Mouse (Mus musculus) lung, postnatal 0 days (tissue): ENCODE data around the gene Arhgap30. TPM values are rescaled to one million over a fixed set of nuclear protein-coding genes. Genes with fewer than 3 reads are reported as not detected.

Source experiments
- ATAC-seq: fragments of 200-750 bp; cut with Nextera tagmentation; 2 replicates; pipeline ENCODE4 v1.8.0; 2017; ENCODE audit warnings: moderate library complexity
- DNase-seq: peaks from one replicate; pipeline ENCODE4 v3.0.0-alpha.2; 2016; ENCODE audit warnings: low spot score
- H3K27ac ChIP-seq: fragments of 300-500 bp; sonication (generic); 2 replicates; pipeline ENCODE4 v1.5.1; 2014; ENCODE audit warnings: antibody characterized with exemption, mild to moderate bottlenecking, low read length, mixed read lengths
- H3K27me3 ChIP-seq: fragments of 300-500 bp; sonication (generic); replicated peaks from 2 replicates; pipeline ENCODE4 v1.6.1; 2014; ENCODE audit warnings: low read length, mixed read lengths; ENCODE audit not compliant: insufficient read depth
- H3K36me3 ChIP-seq: fragments of 300-500 bp; sonication (generic); 2 replicates; pipeline ENCODE4 v1.6.1; 2014; ENCODE audit warnings: low read length, mixed read lengths; ENCODE audit not compliant: insufficient read depth
- H3K4me1 ChIP-seq: fragments of 300-500 bp; sonication (generic); 2 replicates; pipeline ENCODE4 v1.6.1; 2014; ENCODE audit warnings: antibody characterized with exemption, low read depth, low read length, mixed read lengths; ENCODE audit not compliant: insufficient read depth
- H3K4me2 ChIP-seq: fragments of 300-500 bp; sonication (generic); replicated peaks from 2 replicates; pipeline ENCODE4 v1.6.1; 2014; ENCODE audit warnings: low read depth, mild to moderate bottlenecking, low read length, moderate library complexity, mixed read lengths
- H3K4me3 ChIP-seq: fragments of 300-500 bp; sonication (generic); 2 replicates; pipeline ENCODE4 v1.5.1; 2014; ENCODE audit warnings: low read depth, low read length
- H3K9ac ChIP-seq: fragments of 300-500 bp; sonication (generic); replicated peaks from 2 replicates; pipeline ENCODE4 v1.6.1; 2014; ENCODE audit warnings: low read depth, mild to moderate bottlenecking
- H3K9me3 ChIP-seq: fragments of 300-500 bp; sonication (generic); 2 replicates; pipeline ENCODE4 v1.6.1; 2016; ENCODE audit warnings: low read length, mixed read lengths
- CTCF ChIP-seq: IDR thresholded peaks from 2 replicates; pipeline ENCODE4 v1.5.1; 2016; ENCODE audit warnings: antibody characterized with exemption, mild to moderate bottlenecking
- EP300 ChIP-seq: IDR thresholded peaks from 2 replicates; pipeline ENCODE4 v1.6.1; 2016; ENCODE audit warnings: antibody characterized with exemption, mild to moderate bottlenecking, control low read depth
- WGBS: fragments of 180-500 bp; shearing (Covaris S2); extraction: QIAGEN DNeasy Blood & Tissue Kit; methylation state at CpG from one replicate; pipeline ENCODE4 v1.1.7; 2014; 5-methylcytosine and 5-hydroxymethylcytosine counted together
- polyA plus RNA-seq: library from polyadenylated mRNA; unstranded; fragments of >200 nt; fragmentation: Nextera tagmentation; extraction: Ambion mirVana; gene quantifications from 2 replicates; pipeline ENCODE4 v1.2.1, GENCODE M21; 2015

Gene Arhgap30
- polyA plus RNA-seq, 1 experiment from 2014 or later = 3.5 TPM

- WGBS = 72% methylated on average over 5 of the region's 5 CpGs
- Histone ChIP-seq H3K4me3 (no peak overlapping the region), H3K4me1 (no peaks in the 10 kb centered on the region), H3K9me3 (no peaks in the 10 kb centered on the region), H3K36me3 (no peaks in the 10 kb centered on the region), H3K27ac (no peak overlapping the region), H3K27me3 (no peaks in the 10 kb centered on the region), H3K9ac (no peak overlapping the region), H3K4me2 (no peak overlapping the region)
- ATAC-seq (no peak), DNase-seq (no peak)
- TF ChIP-seq CTCF (no peak), EP300 (no peak)
Observed at GRCm38 (mm10) chr1:171432158-171432557, 43.4 kb downstream of the Arhgap30 start.

GRCm38 (mm10) chr1:171435288-171435814 is 46.6 kb downstream of the Arhgap30 start:
- no peak overlapping the region for H3K4me3 ChIP-seq
- no peak overlapping the region for H3K9ac ChIP-seq
- DNase-seq (no peak), ATAC-seq (no peak)
- H3K36me3 ChIP-seq = no peaks in the 10 kb centered on the region
- no peaks in the 10 kb centered on the region for H3K27me3 ChIP-seq
- no peak overlapping the region for H3K27ac ChIP-seq
- H3K4me1 ChIP-seq = peaks cover 6% of the 10 kb centered on the region; the same call in 1 of the 2 replicates
- 28% methylated on average over 7 of the region's 7 CpGs for WGBS
- H3K9me3 ChIP-seq = no peaks in the 10 kb centered on the region
- no peak overlapping the region for H3K4me2 ChIP-seq
- peak; percentile 48 for TF ChIP-seq EP300
- no peak for TF ChIP-seq CTCF

GRCm38 (mm10) chr1:171435974-171436373 is 47.2 kb downstream of the Arhgap30 start:
- Histone ChIP-seq H3K9ac (no peak overlapping the region), H3K4me3 (no peak overlapping the region), H3K4me2 (no peak overlapping the region), H3K27ac (no peak overlapping the region), H3K36me3 (no peaks in the 10 kb centered on the region), H3K4me1 (peaks cover 8% of the 10 kb centered on the region; the same call in 1 of the 2 replicates), H3K27me3 (no peaks in the 10 kb centered on the region), H3K9me3 (no peaks in the 10 kb centered on the region)
- TF ChIP-seq EP300 (no peak), CTCF (no peak)
- 39% methylated on average over 1 of the region's 1 CpGs for whole genome bisulfite sequencing
- ATAC-seq (no peak), DNase-seq (no peak)

- TF ChIP-seq CTCF (peak; percentile 41), EP300 (peak; percentile 69; the same call in 1 of the 2 replicates)
- H3K27ac ChIP-seq = peak within 1 kb of the TSS; percentile 95
- H3K36me3 ChIP-seq = no peaks in the 10 kb centered on the region
- ATAC-seq (peak; percentile 85), DNase-seq (peak; percentile 96)
- H3K4me2 ChIP-seq = peak within 1 kb of the TSS; percentile 72
- WGBS = 2% methylated on average over 44 of the region's 46 CpGs
- no peaks in the 10 kb centered on the region for H3K27me3 ChIP-seq
- peak within 1 kb of the TSS; percentile 85 for H3K9ac ChIP-seq
- H3K4me1 ChIP-seq = peaks cover 8% of the 10 kb centered on the region; the same call in 1 of the 2 replicates
- no peaks in the 10 kb centered on the region for H3K9me3 ChIP-seq
- peak within 1 kb of the TSS; percentile 78 for H3K4me3 ChIP-seq
Observed at GRCm38 (mm10) chr1:171437264-171438013, 48.7 kb downstream of the Arhgap30 start, which contains the start of gene F11r. Gene F11r (plus strand): TSS chr1:171437535.

- peak overlapping the region; percentile 78 for H3K4me3 ChIP-seq
- DNase-seq (peak; percentile 58), ATAC-seq (no peak)
- no peaks in the 10 kb centered on the region for H3K27me3 ChIP-seq
- no peaks in the 10 kb centered on the region for H3K9me3 ChIP-seq
- H3K4me2 ChIP-seq = peak overlapping the region; percentile 72
- 4% methylated on average over 18 of the region's 18 CpGs for WGBS
- TF ChIP-seq CTCF (no peak), EP300 (no peak)
- H3K9ac ChIP-seq = peak overlapping the region; percentile 85
- peaks cover 8% of the 10 kb centered on the region; the same call in 1 of the 2 replicates for H3K4me1 ChIP-seq
- peak overlapping the region; percentile 95 for H3K27ac ChIP-seq
- no peaks in the 10 kb centered on the region for H3K36me3 ChIP-seq
Observed at GRCm38 (mm10) chr1:171438014-171438670, 49.4 kb downstream of the Arhgap30 start.

GRCm38 (mm10) chr1:171439072-171439471 is 50.3 kb downstream of the Arhgap30 start:
- TF ChIP-seq CTCF (no peak), EP300 (peak; percentile 74)
- Histone ChIP-seq H3K4me3 (peak overlapping the region; percentile 78), H3K36me3 (no peaks in the 10 kb centered on the region), H3K4me2 (peak overlapping the region; percentile 72), H3K9ac (peak overlapping the region; percentile 85), H3K27ac (peak overlapping the region; percentile 95), H3K27me3 (no peaks in the 10 kb centered on the region), H3K4me1 (peaks cover 8% of the 10 kb centered on the region; the same call in 1 of the 2 replicates), H3K9me3 (no peaks in the 10 kb centered on the region)
- ATAC-seq (no peak), DNase-seq (peak; percentile 84)
- 13% methylated on average over 8 of the region's 8 CpGs for WGBS
